Mouse (Mus musculus) heart, adult 9 months (tissue): ENCODE measurements at regions not wholly inside any gene's neighbourhood (a gene's known extent, or its start where the extent isn't known, plus 50 kb on each side); places are given as distances from the start of the nearest gene placed in this dataset.
A peak's percentile ranks its signal among the peaks of the same experiment; 100 is the strongest.
"Not testable (repeated sequence)": the region's sequence is repeated elsewhere in the genome, so short reads cannot be mapped to it uniquely, and the experiment has no call there.

Experiments
- DNase-seq, 2 experiments: peaks; one replicate each; pipeline ENCODE4 v3.0.0; 2022; ENCODE audit warnings: low spot score in 2 of 2

DNA sequence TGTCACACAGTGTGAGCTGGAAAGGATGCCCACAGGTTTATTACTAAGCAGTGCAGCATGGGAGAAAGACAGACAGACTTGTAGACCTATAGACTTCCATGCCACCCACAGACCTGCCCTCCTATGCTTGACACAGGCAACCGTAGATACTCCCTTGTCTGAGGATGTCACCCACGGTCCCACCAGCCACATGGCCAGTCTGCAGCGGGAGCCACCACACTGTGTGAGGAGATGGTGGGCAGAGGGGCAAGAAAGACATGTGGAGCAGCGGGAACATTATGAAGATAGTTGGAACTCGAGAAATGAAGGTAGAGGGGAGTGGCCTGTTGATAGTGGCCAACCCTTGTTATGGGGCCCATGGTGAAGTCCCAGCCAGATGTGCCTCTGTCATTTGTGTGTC lies 244.0 kb upstream of the Tusc1 start:
- no peak for DNase-seq

DNA sequence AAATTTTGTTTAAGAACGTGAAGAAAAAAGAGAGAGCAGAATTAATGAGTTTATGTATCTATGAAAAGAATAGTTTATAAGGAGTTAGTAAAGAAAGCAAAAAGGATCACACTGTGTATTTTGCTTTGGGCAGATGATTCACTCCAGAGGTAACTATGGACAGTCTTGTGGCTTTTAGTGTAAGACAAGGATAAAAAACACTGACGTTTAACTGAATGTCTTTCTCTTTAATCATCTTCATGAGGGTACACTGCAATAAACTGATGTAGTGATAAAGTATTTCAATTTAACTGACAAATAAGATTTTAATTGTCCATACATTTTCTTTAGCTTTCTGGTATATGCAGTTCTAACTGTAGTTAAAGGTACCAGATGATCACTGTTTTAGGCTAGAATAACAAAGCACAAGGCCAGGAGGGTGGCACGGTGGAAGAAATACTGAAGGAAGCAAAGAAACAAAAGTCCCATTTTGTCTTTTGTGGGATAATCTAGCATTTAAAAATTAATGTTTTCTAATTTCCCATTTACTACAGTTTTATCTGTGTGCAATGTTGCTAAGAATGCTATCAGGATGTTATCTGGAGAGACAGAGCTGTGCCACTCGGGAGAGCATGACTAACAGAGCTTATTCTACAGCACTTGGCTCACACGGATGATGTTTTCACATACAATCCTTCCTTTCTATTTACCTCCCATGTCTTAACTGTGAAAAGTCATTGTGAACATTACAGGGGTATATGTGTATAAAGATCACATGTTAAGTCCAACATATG lies 232.4 kb upstream of the Tusc1 start:
- no peak for DNase-seq

DNA sequence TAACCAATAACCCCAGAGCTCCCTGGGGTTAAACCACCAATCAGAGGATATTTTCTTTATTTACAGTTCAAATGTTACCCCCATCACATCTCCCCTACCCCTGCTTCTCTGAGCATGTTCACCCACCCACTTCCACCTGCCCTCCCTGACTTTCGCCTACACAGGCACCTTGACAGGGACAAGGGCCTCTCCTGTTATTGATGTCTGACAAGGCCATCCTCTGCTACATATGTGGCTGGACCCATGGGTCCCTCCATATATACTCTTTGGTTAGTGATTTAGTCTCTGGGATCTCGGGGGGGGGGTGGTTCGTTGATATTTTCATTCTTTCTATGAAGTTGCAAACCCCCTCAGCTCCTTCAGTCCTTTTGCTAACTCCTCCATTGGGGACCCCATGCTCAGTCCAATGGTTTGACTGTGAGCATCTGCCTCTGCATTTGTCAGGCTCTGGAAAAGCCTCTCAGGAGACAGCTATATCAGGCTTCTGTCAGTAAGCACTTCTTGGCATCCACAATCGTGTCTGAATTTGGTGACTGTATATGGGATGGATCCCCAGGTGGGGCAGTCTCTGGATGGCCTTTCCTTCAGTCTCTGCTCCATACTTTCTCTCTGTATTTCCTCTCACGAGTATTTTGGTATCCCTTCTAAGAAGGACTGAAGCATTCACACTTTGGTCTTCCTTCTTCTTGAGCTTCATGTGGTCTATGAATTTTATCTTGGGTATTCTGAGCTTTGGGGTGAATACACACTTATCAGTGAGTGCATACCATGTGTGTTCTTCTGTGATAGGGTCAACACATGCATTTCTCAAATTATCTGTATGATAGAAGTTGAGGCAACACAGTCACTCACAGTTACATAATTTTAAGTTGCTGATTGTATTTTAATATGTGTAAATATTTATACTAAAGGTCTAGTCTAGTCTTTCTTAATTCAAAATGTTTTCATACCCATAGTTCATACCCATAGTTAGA lies 220.8 kb upstream of the Tusc1 start:
- DNase-seq = no peak

DNA sequence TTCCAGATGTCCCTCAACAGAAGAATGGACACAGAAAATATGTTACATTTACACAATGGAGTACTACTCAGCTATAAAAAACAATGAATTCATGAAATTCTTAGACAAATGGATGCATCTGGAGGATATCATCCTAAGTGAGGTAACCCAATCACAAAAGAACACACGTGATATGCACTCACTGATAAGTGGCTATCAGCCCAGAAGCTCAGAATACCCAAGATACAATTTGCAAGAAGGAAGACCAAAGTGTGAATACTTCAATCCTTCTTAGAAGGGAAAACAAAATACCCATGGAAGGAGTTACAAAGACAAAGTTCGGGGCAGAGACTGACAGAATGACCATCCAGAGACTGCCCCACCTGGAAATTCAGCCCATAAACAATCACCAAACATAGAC lies 219.9 kb upstream of the Tusc1 start:
- not testable (repeated sequence) for DNase-seq

DNA sequence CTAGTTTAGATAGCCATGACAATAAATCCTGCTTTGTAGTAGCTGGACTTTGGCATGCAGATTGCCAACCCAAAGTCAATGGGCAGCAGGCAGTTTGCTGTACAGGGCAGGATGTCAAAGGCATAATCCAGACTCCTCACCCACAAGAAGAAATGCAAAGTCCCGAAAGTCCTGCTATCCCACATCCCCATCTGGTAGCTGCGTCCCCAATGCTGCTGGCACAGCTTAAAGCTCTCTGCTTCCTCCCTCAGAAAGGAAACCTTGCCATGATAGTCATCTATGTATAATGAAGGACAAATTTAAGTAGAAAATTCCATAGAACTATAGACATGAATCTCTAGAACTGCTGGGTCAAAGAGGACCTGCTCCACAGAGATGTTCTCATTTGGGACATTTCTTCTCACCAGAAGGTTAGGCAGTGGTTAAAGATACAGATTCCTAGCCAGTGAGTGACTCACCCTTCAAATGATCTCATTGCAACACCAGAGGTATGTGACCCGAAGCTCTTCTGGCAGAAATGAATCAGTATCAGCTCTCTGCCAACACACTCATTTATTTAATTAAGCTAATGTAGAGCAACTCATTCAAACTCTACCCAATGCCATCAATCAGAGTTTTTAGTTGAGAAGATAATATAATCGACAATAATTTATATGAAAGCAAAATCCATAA lies 217.3 kb upstream of the Tusc1 start:
- DNase-seq = peak; percentile 19 to 53

DNA sequence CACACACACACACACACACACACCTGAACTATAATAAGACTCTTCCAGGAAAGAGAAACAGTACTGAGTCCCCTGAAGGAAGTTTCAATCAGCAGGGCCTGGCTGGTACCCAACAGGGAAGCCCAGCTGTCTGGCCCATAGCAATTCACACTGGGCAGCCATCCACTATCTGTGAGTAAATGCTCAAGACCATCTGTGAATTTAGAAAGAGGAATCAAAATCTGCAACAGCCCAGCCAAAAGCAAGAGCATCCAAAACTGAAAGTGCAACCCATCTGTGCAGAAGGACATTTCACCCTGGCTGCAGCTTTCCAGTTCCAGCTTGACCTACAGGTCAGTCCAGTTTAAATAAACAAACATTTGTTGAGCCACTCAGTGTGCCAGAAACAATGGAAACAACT lies 215.8 kb upstream of the Tusc1 start:
- DNase-seq = peak; percentile 75 to 83

DNA sequence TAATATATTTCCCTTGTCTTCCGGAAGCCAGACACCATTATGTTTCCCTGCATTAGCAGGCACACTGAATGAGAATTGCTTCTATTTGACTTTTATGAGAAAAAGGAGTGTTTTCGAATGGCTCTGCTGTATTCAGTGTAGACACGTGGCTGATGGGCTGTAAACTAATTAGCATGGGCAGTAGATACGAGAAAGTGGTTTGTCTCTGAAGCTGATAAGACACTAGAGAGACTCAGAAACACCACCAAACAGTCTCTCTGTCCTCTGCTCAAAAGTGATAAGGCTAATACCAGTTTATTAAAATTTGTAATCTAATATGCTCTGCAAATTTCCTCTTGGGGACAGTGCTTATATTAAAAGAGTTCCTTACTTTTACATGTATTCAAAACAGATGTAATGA lies 205.3 kb upstream of the Tusc1 start:
- DNase-seq = no peak

DNA sequence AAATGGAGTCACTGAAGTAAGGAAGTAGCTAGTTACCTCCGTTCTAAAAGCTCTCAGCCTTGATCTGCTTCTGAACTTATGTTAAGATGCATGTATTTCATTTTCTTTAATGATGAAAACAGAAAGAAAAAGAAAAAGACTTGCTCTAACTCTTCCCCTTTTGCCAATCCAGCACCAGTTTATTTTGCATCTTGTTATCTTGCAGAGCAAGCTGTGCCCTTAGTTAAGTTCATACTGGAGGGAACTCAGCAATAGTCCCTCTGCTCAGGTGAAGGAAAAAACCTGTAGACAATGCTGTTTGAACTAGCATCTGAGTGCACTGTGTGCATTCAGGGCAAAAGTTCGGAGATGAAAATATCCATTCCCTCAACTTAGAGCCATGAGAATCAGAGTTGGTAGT lies 192.1 kb upstream of the Tusc1 start:
- no peak for DNase-seq

DNA sequence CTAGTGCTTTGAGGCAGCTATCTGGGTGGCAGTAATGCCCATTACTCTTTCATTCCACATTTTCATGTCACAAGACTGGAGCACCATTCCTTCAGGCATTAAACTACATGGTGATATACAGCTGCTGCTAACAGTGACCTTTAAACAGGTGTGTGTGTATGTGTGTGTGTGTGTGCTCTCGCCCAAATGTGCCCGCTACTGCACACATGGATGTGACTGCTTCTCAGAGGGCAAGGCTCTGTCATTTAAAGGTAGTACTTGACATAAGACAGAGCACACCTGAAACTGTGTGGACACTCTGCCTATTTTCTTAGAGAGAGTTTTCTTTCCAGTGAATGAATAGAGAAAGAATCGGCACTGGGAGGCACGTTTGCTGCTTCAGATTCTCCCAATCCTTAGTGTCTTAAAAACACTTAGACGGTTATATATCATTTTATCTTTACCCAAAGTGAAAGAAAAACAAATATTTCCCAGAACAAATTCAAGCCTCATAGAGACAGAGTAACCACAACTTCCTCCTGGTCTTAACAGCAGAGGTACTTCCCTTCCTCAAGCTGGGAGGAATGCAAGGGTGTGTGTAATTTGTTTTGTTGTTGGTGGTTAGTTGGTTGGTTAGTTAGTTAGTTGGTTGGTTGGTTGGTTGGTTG lies 185.3 kb upstream of the Tusc1 start:
- no peak for DNase-seq

DNA sequence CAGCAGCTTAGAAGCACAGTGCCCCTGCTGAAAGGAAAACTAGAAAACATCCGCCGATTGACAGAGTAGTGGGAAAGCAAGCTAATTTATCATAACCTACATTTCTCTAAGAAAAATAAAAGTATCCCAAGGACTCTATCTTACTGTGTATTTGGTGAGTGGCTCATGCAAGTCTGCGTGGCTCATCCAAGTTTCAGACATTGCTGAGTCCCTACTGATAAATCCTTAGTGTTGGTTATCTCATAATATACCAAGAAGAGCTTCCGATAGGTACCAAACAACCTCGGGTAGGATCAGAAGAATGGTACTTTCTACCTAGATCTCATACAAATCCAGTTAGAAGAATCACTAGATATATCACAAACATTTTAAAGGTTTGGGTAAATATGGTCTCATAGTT lies 183.6 kb upstream of the Tusc1 start:
- no peak for DNase-seq

DNA sequence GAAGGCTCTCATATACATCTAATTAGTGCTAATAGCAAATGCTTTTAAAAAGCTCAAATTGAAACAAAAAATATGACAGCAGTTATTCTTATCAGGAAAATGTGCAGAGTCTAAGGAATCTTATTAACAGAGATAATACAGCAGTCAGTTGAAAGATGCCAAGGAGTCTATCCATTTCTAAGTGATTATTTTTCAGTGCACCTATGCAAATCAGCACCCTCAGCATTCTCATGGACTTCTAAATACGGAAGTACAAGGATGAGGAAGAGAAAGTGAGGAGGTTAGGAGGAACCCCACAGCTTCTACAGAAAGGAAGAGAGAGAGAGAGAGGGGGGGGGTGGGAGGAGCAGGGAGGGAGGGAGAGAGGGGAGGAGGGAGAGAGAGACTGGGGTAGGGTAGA lies 175.5 kb upstream of the Tusc1 start:
- DNase-seq = no peak

DNA sequence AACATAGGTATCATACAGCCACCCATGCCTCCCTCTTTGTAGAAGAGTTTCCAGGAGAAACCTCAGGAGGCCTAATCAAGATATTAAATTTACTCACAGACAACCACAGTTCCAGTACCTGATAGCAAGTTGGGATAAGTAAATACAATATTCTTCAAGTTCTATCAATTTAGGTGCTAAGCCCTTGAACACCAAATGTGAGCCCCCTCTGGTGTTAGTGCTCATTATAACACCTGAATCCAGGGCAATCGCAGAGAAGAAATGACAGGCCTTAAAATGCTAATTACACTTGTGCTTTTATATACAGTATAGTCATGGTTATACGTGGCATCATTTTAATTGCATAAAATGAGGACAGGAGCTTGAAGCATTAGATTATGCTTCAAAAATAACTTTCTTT lies 161.6 kb upstream of the Tusc1 start:
- DNase-seq = no peak

DNA sequence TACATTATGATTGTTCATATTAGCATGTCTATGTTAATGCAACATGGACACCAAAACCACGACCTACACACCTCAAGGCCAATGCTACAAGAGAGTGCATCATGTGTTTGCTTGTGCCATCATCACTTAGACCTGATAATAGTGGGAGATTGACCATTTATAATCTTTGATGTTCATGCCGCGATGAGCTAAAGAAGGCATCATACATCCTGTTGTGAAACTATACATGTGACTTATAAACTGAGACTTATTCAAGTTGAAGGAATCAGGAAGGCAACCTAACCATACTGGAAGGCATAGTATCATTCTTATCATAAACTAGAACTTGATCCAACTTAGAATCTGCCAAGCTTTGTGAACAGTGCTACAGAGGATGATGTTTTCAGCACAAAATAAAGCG lies 159.0 kb upstream of the Tusc1 start:
- no peak for DNase-seq

DNA sequence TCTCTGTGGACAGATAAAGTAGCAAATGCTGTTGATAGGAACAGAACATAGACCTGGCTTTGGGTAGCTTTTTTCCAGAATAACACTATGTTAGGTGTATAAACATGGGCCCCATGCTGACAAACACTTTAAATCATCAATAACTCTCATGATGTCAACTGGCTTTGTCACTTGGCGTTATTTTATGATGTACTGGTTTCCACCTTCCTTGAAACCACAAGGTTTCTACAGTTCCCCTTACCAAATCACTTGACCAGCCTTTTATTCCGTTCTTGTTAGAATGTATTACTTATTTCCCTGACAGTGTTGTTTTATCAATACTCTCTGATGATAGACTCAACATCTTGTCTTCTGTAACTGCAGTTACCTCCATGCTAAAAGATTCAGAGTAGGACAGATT lies 158.6 kb upstream of the Tusc1 start:
- no peak for DNase-seq

DNA sequence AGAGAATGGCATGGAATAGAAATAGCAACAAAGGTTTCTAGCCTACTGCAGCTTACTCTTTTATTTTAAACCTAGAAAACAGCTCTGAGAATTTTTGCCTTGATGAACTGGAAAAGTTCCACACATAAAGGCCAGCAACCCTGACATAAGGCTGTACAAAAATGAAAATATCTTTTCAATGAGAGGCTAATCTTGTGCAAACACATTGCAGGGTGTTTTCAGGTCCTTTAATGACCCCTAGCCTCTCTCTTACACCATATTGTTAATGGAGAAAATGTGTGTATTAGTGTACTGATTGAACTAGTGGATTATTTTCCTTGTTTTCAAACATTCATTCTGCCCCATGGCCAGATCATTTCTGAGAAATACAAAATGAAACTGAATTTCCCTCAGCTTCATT lies 158.0 kb upstream of the Tusc1 start:
- no peak for DNase-seq

DNA sequence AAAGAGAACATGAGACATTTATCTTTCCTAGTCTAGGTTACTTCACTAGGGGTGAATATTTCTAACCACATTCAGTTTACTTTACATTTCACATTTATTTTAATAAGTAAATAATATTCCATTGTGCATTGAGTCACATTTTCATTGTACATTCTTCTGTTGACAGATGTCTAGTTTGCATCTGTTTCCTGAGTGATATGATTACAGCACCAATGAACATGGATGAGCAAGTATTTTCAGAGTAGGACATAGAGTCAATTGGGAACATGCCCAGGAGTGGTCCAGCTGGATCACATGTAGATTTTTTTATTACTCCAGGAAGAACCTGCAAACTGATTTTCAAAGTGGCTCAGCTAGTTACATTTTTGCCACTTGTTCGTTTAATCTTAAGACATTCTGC lies 153.3 kb upstream of the Tusc1 start:
- no peak for DNase-seq

DNA sequence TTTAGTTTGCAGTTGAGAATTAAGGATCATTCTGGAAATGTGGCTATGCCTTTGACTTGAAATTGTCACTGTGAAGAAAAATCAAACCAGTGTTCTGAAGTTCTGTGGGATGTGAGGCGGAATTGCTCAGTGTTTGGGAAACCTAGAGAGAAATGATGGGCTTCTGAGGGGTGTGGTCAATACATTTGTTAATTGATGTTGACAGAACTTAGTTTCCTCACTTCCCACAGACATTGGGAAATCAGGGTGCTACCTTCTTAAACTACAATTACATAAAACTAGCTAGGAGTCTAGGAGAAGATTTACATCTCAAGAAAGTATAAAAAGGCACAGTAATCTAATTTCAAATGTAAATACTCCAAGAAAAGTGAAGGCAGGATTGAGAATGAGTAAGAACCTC lies 151.1 kb upstream of the Tusc1 start:
- DNase-seq = no peak

DNA sequence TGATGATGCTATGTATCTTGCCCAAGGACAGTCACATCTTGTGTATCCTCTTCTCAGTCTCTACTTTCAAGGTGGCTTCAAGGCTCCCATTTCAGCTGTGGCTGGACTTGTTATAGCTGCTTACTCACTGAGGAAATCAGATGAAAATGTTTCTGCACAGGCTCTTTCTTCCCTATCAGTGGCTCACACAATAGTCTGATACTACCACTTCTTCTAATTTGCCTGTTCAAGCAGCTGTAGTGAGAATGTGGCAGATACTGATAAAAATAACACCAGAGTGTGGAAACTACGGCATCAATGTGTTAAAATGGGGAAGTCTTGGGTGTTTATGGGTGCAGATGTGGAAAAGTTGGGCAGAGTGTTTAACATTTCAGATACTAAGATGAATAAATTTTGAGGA lies 145.9 kb upstream of the Tusc1 start:
- no peak for DNase-seq

DNA sequence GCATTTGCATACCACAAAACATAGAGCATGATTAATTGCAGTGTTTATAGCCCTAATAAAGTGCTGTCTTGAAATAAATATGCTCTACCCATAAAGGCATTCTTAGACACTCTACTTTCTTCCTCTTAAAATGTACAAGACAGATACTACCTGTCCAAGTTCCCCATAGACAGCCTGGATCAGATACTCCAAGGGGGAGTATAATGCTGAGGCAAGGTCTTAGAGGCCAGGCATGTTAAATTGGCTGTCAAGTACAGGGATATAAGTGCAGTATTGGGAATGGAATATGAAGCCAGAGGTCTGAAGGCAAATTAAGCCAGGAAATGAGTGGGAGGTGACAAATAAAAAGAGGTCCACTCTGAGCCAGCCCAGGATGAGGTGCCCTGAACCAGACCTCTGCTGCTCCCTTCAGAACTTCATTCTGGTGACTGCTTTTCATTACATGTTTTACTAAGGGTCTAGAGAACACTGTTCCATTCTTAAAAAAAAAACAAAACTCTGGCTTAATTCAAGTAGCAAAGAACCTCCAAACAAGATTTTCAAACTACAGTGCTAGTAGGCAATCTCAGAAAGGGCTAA lies 142.0 kb upstream of the Tusc1 start:
- no peak for DNase-seq

DNA sequence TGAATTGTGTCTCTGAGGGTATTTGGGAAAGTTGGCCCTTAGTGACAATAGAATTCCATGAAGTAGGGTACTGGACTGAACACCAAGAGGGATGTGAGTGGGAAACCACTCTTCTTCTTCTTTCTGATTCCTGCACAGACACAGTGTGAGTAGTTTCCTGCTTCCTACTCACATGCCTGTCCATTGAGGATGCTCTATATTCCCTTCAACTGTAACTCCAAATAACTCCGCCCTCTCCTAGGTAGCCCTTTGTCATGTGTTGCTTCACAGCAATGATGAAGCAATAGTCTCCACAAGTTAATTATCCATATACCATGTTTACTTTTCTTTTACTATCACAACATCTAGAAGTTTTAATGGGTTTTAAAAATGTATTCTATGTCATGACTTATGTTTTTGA lies 132.7 kb upstream of the Tusc1 start:
- DNase-seq = no peak

DNA sequence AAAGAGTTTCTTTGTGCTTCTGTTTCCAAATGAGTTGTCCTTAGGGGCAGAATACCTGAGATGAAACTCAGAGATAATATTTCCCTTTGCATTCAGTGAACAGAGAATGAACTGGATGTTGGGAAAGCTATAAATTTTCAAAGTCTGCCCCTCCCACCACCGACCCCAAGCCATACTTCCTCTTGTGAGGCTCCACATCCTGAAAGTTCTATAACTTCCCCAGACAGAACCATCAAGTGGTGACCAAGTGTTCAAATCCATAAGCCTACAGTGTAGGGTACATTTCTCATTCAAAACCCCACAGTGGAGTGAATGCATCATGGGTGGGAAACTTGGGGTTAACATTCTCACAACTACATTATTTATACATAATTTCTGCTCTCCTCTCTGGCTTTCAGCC lies 132.1 kb upstream of the Tusc1 start:
- DNase-seq = no peak

DNA sequence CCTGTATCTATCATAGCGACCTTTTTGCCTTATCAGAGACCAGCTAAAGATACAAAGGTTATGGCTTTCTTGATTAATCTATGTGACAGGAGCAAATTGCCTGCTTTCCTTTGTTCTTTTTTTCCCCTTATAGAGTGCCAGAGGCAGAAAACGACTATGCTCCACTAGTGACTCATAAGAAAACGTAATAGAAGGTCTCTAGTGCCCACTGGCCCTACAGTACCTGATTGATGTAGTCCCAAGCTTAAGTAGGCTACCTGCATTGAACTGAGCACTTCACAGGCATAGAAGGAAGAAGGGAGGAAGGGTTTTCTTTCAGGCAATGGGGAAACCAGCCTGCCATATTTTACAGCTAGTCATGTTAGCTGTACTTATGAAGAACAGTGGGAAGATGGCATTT lies 116.0 kb upstream of the Tusc1 start:
- no peak for DNase-seq
